In genomic region chr1:86045848-86046805, GRCm38 (mm10) we compare ENCODE assay signal across 8 mouse cellular contexts. TPM values are rescaled to one million over a fixed set of nuclear protein-coding genes. Genes with fewer than 3 reads are reported as not detected.
A peak's percentile ranks its signal among the peaks of the same experiment; 100 is the strongest.
DNase-seq lines count a peak whose midpoint lies in the region; ATAC-seq and TF ChIP-seq lines count a peak whose summit lies in the region.

Gene 2810459M11Rik (plus strand): TSS chr1:86045863.

- TF ChIP-seq CTCF in layer of hippocampus, adult 2 months (conservative IDR thresholded peaks at IDR 0.05), result peak; percentile 24; the same call in 1 of the 2 replicates
- no peak for TF ChIP-seq CTCF in bone marrow macrophage, adult 2 months (IDR thresholded peaks at IDR 0.05; ENCODE audit: low read depth, low read length)
- no peak for TF ChIP-seq CTCF in intestine, postnatal 0 days (IDR thresholded peaks at IDR 0.05; ENCODE audit: low read depth)
- no peak for TF ChIP-seq CTCF in lung, adult 2 months (IDR thresholded peaks at IDR 0.05; ENCODE audit: insufficient read depth, low read length)
- no peak; the same call in 1 of the 2 replicates for TF ChIP-seq CTCF in olfactory bulb, adult 2 months (IDR thresholded peaks at IDR 0.05; ENCODE audit: insufficient read depth, low read depth, low read length)

- WGBS in forebrain, embryonic 15.5 days, result 1% methylated on average over 108 of the region's 110 CpGs
- under 1% methylated on average over 106 of the region's 110 CpGs for WGBS in intestine, postnatal 0 days
- WGBS in lung, adult 2 months, result under 1% methylated on average over 106 of the region's 110 CpGs
- WGBS in olfactory bulb, adult 2 months, result under 1% methylated on average over 109 of the region's 110 CpGs

- H3K4me3 ChIP-seq in layer of hippocampus, adult 2 months, result peak within 1 kb of the TSS; percentile 71
- peak within 1 kb of the TSS; percentile 59 for H3K4me3 ChIP-seq in bone marrow macrophage, adult 2 months (ENCODE audit: insufficient read depth, low read length)
- peak within 1 kb of the TSS; percentile 64 for H3K4me3 ChIP-seq in forebrain, embryonic 15.5 days
- H3K4me3 ChIP-seq in intestine, postnatal 0 days (ENCODE audit: low read depth, low read length), result peak within 1 kb of the TSS; percentile 55
- peak within 1 kb of the TSS; percentile 31 for H3K4me3 ChIP-seq in lung, adult 2 months (replicated peaks; ENCODE audit: extremely low read depth, low read depth, low read length)
- peak within 1 kb of the TSS; percentile 48 for H3K4me3 ChIP-seq in olfactory bulb, adult 2 months (ENCODE audit: insufficient read depth, low read depth, low read length)

- peak; percentile 76 for ATAC-seq in forebrain, embryonic 15.5 days (replicated peaks)
- peak; percentile 63 for ATAC-seq in intestine, postnatal 0 days
- ATAC-seq in monocyte, adult 5-6 weeks (replicated peaks; ENCODE audit: insufficient number of reproducible peaks, low FRiP score, low TSS enrichment, poor library complexity, severe bottlenecking), result no peak

- peaks cover under 1% of the 10 kb centered on the region for H3K4me1 ChIP-seq in bone marrow macrophage, adult 2 months (ENCODE audit: control insufficient read depth, insufficient read depth, low read length)
- H3K4me1 ChIP-seq in forebrain, embryonic 15.5 days, result peaks cover 16% of the 10 kb centered on the region
- H3K4me1 ChIP-seq in intestine, postnatal 0 days (replicated peaks; ENCODE audit: control insufficient read depth, insufficient read depth, low read length), result no peaks in the 10 kb centered on the region
- no peaks in the 10 kb centered on the region for H3K4me1 ChIP-seq in lung, adult 2 months (ENCODE audit: control insufficient read depth, insufficient read depth, low read length)
- peaks cover 10% of the 10 kb centered on the region for H3K4me1 ChIP-seq in olfactory bulb, adult 2 months (ENCODE audit: control insufficient read depth, insufficient read depth, low read length)

- H3K9ac ChIP-seq in forebrain, embryonic 15.5 days (replicated peaks), result peak within 1 kb of the TSS; percentile 61
- peak within 1 kb of the TSS; percentile 57 for H3K9ac ChIP-seq in intestine, postnatal 0 days (ENCODE audit: low read depth, low read length)

- peak within 1 kb of the TSS; percentile 96 for H3K4me2 ChIP-seq in forebrain, embryonic 15.5 days (replicated peaks)
- H3K4me2 ChIP-seq in intestine, postnatal 0 days (replicated peaks; ENCODE audit: low read depth), result peak within 1 kb of the TSS; percentile 91

- peaks cover 28% of the 10 kb centered on the region; the same call in 1 of the 2 replicates for H3K27me3 ChIP-seq in forebrain, embryonic 15.5 days
- H3K27me3 ChIP-seq in intestine, postnatal 0 days (replicated peaks; ENCODE audit: control insufficient read depth, insufficient read depth, low read length), result 0 out of 2 replicates have a peak, but pooled peaks cover 2% of the 10 kb centered on the region

- no peaks in the 10 kb centered on the region for H3K36me3 ChIP-seq in forebrain, embryonic 15.5 days
- H3K36me3 ChIP-seq in intestine, postnatal 0 days (ENCODE audit: control insufficient read depth, insufficient read depth), result no peaks in the 10 kb centered on the region

- H3K9me3 ChIP-seq in forebrain, embryonic 15.5 days, result peaks cover 6% of the 10 kb centered on the region; the same call in 1 of the 2 replicates
- H3K9me3 ChIP-seq in intestine, postnatal 0 days (ENCODE audit: control insufficient read depth), result no peaks in the 10 kb centered on the region

- DNase-seq in layer of hippocampus, adult 2 months (ENCODE audit: low spot score in 2 of 2), result no peak
- DNase-seq in layer of hippocampus, adult 11-12 months (ENCODE audit: low spot score), result no peak
- peak; percentile 49 for DNase-seq in lung, adult 2 months

- TF ChIP-seq POLR2A in bone marrow macrophage, adult 2 months (IDR thresholded peaks at IDR 0.05; ENCODE audit: borderline replicate concordance, low read depth, low read length), result no peak
- TF ChIP-seq POLR2A in lung, adult 2 months (IDR thresholded peaks at IDR 0.05; ENCODE audit: borderline replicate concordance, extremely low read depth, low read depth, low read length), result no peak
- TF ChIP-seq POLR2A in olfactory bulb, adult 2 months (IDR thresholded peaks at IDR 0.05; ENCODE audit: insufficient read depth, low read depth, low read length), result 0 out of 2 replicates have a peak, but pooled peaks have one; percentile 12

- peak within 1 kb of the TSS; percentile 92 for H3K27ac ChIP-seq in layer of hippocampus, adult 2 months
- H3K27ac ChIP-seq in bone marrow macrophage, adult 2 months (ENCODE audit: insufficient read depth, low read depth, low read length), result no peak within 1 kb of the TSS
- peak within 1 kb of the TSS; percentile 21; the same call in 1 of the 2 replicates for H3K27ac ChIP-seq in forebrain, embryonic 15.5 days (replicated peaks)
- H3K27ac ChIP-seq in intestine, postnatal 0 days (ENCODE audit: low read depth, low read length), result no peak within 1 kb of the TSS; the same call in 1 of the 2 replicates
- H3K27ac ChIP-seq in olfactory bulb, adult 2 months (ENCODE audit: insufficient read depth, low read depth, low read length), result no peak within 1 kb of the TSS

RNA-seq across cellular contexts. Expression of gene 2810459M11Rik, which starts in this region (rescaled TPM):
- 10 to 100 TPM in 1 of 2 experiments, 1 to 10 TPM in 1; 9.8 to 11.9 TPM for total RNA-seq in layer of hippocampus, adult 2 months (2021)
- not detected in 2 replicates for polyA plus RNA-seq in bone marrow macrophage, adult 2 months (2012; ENCODE audit: insufficient read depth, insufficient read length, missing spikeins)
- polyA plus RNA-seq in forebrain, embryonic 15.5 days (2015; fragmentation: Nextera tagmentation; extraction: Ambion mirVana), result 10.5 and 10.6 TPM in 2 replicates
- 3.0 and 3.3 TPM in 2 replicates for polyA plus RNA-seq in intestine, postnatal 0 days (2015; fragmentation: Nextera tagmentation; extraction: Ambion mirVana)
- polyA plus RNA-seq in lung, adult 2 months (2012; rRNA removed), result 0.63 and 0.83 TPM in 2 replicates
- polyA plus RNA-seq in olfactory bulb, adult 2 months (2012; ENCODE audit: insufficient read depth, insufficient read length, low replicate concordance, missing spikeins), result not detected in 2 replicates
- 0.21 TPM in 1 of 3 replicates, not detected in the others for total RNA-seq in monocyte, adult 5-6 weeks (2017)

Comparison
In these comparisons a context has a peak if more than half of its experiments do, and no peak if none do; other contexts are left out.
1. Peak in DNase-seq and H3K4me3 ChIP-seq in lung, adult 2 months; RNA of the gene not detected or under 1 TPM.
2. H3K27ac ChIP-seq: peak in layer of hippocampus, adult 2 months (single experiment) and forebrain, embryonic 15.5 days (single experiment); none in bone marrow macrophage, adult 2 months (single experiment), intestine, postnatal 0 days (single experiment) and olfactory bulb, adult 2 months (single experiment).
3. Peak in every context shown above with its lines, with median percentiles within 50 percentile points of each other: H3K4me3 ChIP-seq.